Mouse (Mus musculus): Measurements from ENCODE around the gene Cdh13. TPM values are rescaled to one million over a fixed set of nuclear protein-coding genes. Genes with fewer than 3 reads are reported as not detected.
"Not testable (repeated sequence)": the region's sequence is repeated elsewhere in the genome, so short reads cannot be mapped to it uniquely, and the experiment has no call there.

Gene Cdh13
- polyA plus RNA-seq, 1 experiment: 44.3 TPM

DNA sequence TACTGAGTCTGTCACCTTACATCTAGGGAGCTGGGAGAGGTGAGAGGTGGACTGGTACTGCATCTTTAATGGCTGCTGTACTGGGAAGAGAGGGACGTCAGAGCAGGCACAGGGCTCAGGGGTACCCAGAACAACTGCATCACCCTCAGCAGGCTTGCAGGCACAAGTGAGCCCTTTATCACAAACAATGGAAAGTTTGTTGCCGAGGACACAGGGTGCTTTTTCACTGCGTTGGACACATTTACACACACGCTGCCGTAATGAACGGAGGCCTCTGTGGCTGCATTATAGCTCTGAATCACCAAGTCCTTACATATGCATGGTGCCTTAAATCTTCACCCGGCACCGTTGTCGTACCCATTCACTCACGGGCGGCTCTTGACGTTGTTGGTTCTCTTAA lies 470.2 kb downstream of the Cdh13 start:
- no peak for TF ChIP-seq CTCF (IDR thresholded peaks at IDR 0.05; ENCODE audit: insufficient read depth, low read length)
- no peak for TF ChIP-seq POLR2A (IDR thresholded peaks at IDR 0.05; ENCODE audit: borderline replicate concordance, extremely low read depth, low read depth, low read length)
- DNase-seq: no peak
- 87% methylated on average over 12 of the region's 12 CpGs for WGBS
- Histone ChIP-seq H3K4me3 (replicated peaks; ENCODE audit: extremely low read depth, low read depth, low read length) (no peak overlapping the region), H3K4me1 (ENCODE audit: control insufficient read depth, insufficient read depth, low read length) (no peaks in the 10 kb centered on the region)

DNA sequence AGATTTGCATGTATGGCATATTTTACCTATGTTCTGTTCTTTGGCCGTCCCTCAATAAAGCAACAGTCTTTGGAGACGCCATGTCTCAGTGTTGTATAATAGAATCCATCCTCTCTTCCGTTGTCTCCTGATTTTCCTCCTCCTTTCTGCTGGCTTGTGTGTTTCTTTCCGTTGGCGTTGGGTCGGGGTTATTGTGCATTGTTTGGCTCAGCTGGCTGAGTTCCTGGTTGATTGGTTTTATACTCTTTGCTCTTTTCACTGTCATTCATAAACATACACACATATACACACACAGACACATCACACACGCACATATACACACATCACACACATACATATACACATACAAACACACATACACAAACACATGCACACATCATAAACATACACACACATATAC lies 470.6 kb downstream of the Cdh13 start:
- 62% methylated on average over 7 of the region's 7 CpGs for WGBS
- Histone ChIP-seq H3K4me3 (replicated peaks; ENCODE audit: extremely low read depth, low read depth, low read length) (no peak overlapping the region), H3K4me1 (ENCODE audit: control insufficient read depth, insufficient read depth, low read length) (no peaks in the 10 kb centered on the region)
- DNase-seq: no peak
- TF ChIP-seq CTCF (IDR thresholded peaks at IDR 0.05; ENCODE audit: insufficient read depth, low read length) (no peak), POLR2A (IDR thresholded peaks at IDR 0.05; ENCODE audit: borderline replicate concordance, extremely low read depth, low read depth, low read length) (no peak)

DNA sequence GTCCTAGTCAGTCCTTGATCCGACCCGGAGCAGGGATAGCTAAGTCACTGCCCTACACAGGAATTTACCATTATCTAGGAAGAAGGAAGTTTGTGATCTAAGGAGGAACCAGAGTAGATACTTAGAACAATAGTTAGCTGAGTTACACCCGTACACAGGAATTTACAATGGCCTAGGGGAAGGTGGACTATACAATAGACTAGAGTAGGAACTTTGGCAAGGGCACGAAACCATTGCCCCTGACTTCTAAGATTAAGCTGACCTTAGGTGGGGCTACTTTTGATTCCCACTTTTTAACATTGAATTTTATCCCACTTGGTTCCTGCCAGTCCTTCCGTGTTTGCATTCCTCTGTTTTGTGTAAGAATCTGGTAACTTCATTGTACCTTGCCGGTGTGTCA lies 494.0 kb downstream of the Cdh13 start:
- H3K4me1 ChIP-seq (ENCODE audit: control insufficient read depth, insufficient read depth, low read length); H3K4me3 ChIP-seq (replicated peaks; ENCODE audit: extremely low read depth, low read depth, low read length); DNase-seq: not testable (repeated sequence)
- WGBS: 77% methylated on average over 6 of the region's 6 CpGs

DNA sequence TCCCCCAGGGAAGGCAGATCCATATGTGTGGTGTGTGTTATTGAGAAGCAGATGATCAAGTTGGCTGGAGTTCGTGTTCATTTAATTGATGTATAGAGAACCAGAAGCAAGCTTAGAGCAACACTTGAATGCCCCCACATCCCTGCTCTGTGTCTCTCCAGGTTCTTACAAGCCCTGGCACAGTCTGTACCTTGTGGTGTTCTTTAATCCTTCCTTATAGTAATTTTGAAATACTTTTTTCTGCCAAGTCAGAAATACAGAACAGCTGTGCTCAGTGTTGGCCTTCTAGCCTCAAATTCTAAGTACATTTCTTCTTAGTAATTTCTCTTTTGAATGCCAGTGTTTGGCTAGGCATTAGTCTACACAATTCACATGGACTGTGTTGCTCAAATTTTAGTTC lies 494.8 kb downstream of the Cdh13 start:
- H3K4me3 ChIP-seq (replicated peaks; ENCODE audit: extremely low read depth, low read depth, low read length): no peak overlapping the region
- H3K4me1 ChIP-seq (ENCODE audit: control insufficient read depth, insufficient read depth, low read length): no peaks in the 10 kb centered on the region
- no peak for TF ChIP-seq POLR2A (IDR thresholded peaks at IDR 0.05; ENCODE audit: borderline replicate concordance, extremely low read depth, low read depth, low read length)
- no peak for TF ChIP-seq CTCF (IDR thresholded peaks at IDR 0.05; ENCODE audit: insufficient read depth, low read length)
- no peak for DNase-seq
- 71% methylated on average over 1 of the region's 1 CpGs for WGBS

GRCm38 (mm10) chr8:118785646-118786045 lies 502.1 kb downstream of the Cdh13 start:
- no peak overlapping the region for H3K4me3 ChIP-seq (replicated peaks; ENCODE audit: extremely low read depth, low read depth, low read length)
- DNase-seq: no peak
- H3K4me1 ChIP-seq (ENCODE audit: control insufficient read depth, insufficient read depth, low read length): no peaks in the 10 kb centered on the region
- TF ChIP-seq POLR2A (IDR thresholded peaks at IDR 0.05; ENCODE audit: borderline replicate concordance, extremely low read depth, low read depth, low read length) (no peak), CTCF (IDR thresholded peaks at IDR 0.05; ENCODE audit: insufficient read depth, low read length) (no peak)
- WGBS: 86% methylated on average over 13 of the region's 13 CpGs

DNA sequence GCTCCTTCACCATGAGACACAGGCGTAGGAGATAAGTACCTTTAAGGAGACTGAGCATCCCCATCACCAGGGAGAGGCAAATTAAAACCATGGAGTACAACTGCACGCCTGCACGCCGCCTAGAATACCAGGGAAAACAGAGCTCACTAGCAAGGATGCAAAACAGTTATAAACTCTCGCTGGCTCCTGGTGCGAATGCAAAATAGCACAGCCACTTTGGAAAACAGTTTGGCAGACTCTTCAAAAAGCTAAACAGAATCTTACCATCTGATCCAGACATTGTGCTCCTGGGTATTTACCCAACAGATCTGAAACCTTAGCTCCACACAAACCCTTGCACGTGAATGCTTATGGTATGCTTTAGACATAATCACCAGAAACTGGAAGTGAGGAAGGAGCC lies 506.1 kb downstream of the Cdh13 start:
- 87% methylated on average over 7 of the region's 7 CpGs for WGBS
- Histone ChIP-seq H3K4me1 (ENCODE audit: control insufficient read depth, insufficient read depth, low read length) (no peaks in the 10 kb centered on the region), H3K4me3 (replicated peaks; ENCODE audit: extremely low read depth, low read depth, low read length) (no peak overlapping the region)
- TF ChIP-seq CTCF (IDR thresholded peaks at IDR 0.05; ENCODE audit: insufficient read depth, low read length) (no peak), POLR2A (IDR thresholded peaks at IDR 0.05; ENCODE audit: borderline replicate concordance, extremely low read depth, low read depth, low read length) (no peak)
- no peak for DNase-seq

- Histone ChIP-seq H3K4me3 (replicated peaks; ENCODE audit: extremely low read depth, low read depth, low read length) (no peak overlapping the region), H3K4me1 (ENCODE audit: control insufficient read depth, insufficient read depth, low read length) (no peaks in the 10 kb centered on the region)
- TF ChIP-seq CTCF (IDR thresholded peaks at IDR 0.05; ENCODE audit: insufficient read depth, low read length) (no peak), POLR2A (IDR thresholded peaks at IDR 0.05; ENCODE audit: borderline replicate concordance, extremely low read depth, low read depth, low read length) (no peak)
- whole genome bisulfite sequencing: 78% methylated on average over 9 of the region's 9 CpGs
- DNase-seq: no peak
Observed at GRCm38 (mm10) chr8:118794886-118795285, 511.4 kb downstream of the Cdh13 start.

DNA sequence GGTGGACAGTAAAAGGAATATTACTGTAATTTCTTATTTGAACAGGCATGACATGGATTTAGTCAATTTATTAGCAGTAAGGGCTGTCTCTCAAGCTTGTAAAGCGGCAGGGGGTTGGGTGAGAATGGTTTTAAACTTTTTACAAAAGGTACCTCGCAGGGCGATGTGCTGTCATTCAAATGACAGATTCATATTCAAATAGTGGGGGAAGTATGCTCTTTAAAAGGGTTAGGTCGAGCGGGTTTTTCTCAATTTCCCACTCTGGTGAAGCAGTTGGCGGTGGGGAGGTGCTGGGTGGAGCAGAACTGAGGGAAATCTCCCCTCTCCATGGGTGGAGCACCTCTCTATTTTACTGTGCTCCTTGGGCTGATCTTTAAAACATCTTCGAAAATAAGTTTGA lies 513.0 kb downstream of the Cdh13 start:
- 59% methylated on average over 7 of the region's 7 CpGs for WGBS
- TF ChIP-seq CTCF (IDR thresholded peaks at IDR 0.05; ENCODE audit: insufficient read depth, low read length) (no peak), POLR2A (IDR thresholded peaks at IDR 0.05; ENCODE audit: borderline replicate concordance, extremely low read depth, low read depth, low read length) (no peak)
- Histone ChIP-seq H3K4me3 (replicated peaks; ENCODE audit: extremely low read depth, low read depth, low read length) (no peak overlapping the region), H3K4me1 (ENCODE audit: control insufficient read depth, insufficient read depth, low read length) (no peaks in the 10 kb centered on the region)
- DNase-seq: no peak

DNA sequence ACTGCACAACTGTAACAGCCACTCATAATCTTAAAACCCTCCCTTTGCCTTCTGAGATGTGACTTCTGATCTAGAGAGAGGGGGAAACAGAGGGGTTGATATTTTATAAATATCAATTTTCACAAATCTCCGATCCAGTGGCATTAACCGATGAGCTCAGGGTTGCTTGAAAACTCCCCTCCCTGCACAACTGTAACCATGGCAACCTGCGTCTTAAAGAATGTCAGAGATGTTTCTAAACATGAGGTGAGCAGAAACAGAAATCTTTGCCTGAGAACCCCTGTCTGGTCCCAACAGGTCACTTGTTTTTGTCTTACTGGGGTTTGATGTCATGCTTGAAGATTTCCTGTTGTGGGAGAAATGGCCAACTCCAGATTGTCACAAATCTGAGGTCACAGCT lies 513.6 kb downstream of the Cdh13 start:
- 77% methylated on average over 3 of the region's 3 CpGs for WGBS
- TF ChIP-seq POLR2A (IDR thresholded peaks at IDR 0.05; ENCODE audit: borderline replicate concordance, extremely low read depth, low read depth, low read length): no peak
- no peak for TF ChIP-seq CTCF (IDR thresholded peaks at IDR 0.05; ENCODE audit: insufficient read depth, low read length)
- no peak for DNase-seq
- Histone ChIP-seq H3K4me1 (ENCODE audit: control insufficient read depth, insufficient read depth, low read length) (no peaks in the 10 kb centered on the region), H3K4me3 (replicated peaks; ENCODE audit: extremely low read depth, low read depth, low read length) (no peak overlapping the region)

GRCm38 (mm10) chr8:118803168-118803567 lies 519.6 kb downstream of the Cdh13 start:
- H3K4me3 ChIP-seq (replicated peaks; ENCODE audit: extremely low read depth, low read depth, low read length): no peak overlapping the region
- 79% methylated on average over 4 of the region's 4 CpGs for WGBS
- no peak for DNase-seq

GRCm38 (mm10) chr8:118809660-118810059 lies 526.1 kb downstream of the Cdh13 start:
- WGBS: 62% methylated on average over 6 of the region's 6 CpGs
- no peak for TF ChIP-seq CTCF (IDR thresholded peaks at IDR 0.05; ENCODE audit: insufficient read depth, low read length)
- TF ChIP-seq POLR2A (IDR thresholded peaks at IDR 0.05; ENCODE audit: borderline replicate concordance, extremely low read depth, low read depth, low read length): no peak
- Histone ChIP-seq H3K4me1 (ENCODE audit: control insufficient read depth, insufficient read depth, low read length) (no peaks in the 10 kb centered on the region), H3K4me3 (replicated peaks; ENCODE audit: extremely low read depth, low read depth, low read length) (no peak overlapping the region)
- no peak for DNase-seq

More at GRCm38 (mm10) chr8:118803168-118803567, 519.6 kb downstream of the Cdh13 start:
- no peaks in the 10 kb centered on the region for H3K4me1 ChIP-seq (ENCODE audit: control insufficient read depth, insufficient read depth, low read length)
- no peak for TF ChIP-seq CTCF (IDR thresholded peaks at IDR 0.05; ENCODE audit: insufficient read depth, low read length)
